Mouse (Mus musculus) olfactory bulb, adult 2 months (tissue): ENCODE results near the gene Lrmp.

ENCODE experiments used
- CTCF ChIP-seq: fragments of 200-500 bp; IDR thresholded peaks from 2 replicates; pipeline ENCODE4 v1.5.1; 2012; ENCODE audit warnings: low read depth, mild to moderate bottlenecking, low read length, moderate library complexity; ENCODE audit not compliant: insufficient read depth
- POLR2A ChIP-seq: fragments of 200-500 bp; IDR thresholded peaks from 2 replicates; pipeline ENCODE4 v1.6.1; 2012; ENCODE audit warnings: mild to moderate bottlenecking, low read depth, low read length, moderate library complexity; ENCODE audit not compliant: insufficient read depth

- TF ChIP-seq CTCF (no peak), POLR2A (no peak)
These were observed 23.8 kb downstream of the Lrmp start for GRCm38 (mm10) chr6:145139236-145139635.
